Mouse (Mus musculus) heart, postnatal 14 days (tissue): ENCODE measurements at regions not wholly inside any gene's neighbourhood (a gene's known extent, or its start where the extent isn't known, plus 50 kb on each side); places are given as distances from the start of the nearest gene placed in this dataset.

Experiments
- DNase-seq, 2 experiments: peaks; one replicate each; pipeline ENCODE4 v3.0.0; 2021 to 2022
- intact Hi-C: fragments of 180-260 bp; cut with DNase I; formaldehyde crosslinking; loops from one replicate; pipeline ENCODE4 v1.15.1; 2025

DNA sequence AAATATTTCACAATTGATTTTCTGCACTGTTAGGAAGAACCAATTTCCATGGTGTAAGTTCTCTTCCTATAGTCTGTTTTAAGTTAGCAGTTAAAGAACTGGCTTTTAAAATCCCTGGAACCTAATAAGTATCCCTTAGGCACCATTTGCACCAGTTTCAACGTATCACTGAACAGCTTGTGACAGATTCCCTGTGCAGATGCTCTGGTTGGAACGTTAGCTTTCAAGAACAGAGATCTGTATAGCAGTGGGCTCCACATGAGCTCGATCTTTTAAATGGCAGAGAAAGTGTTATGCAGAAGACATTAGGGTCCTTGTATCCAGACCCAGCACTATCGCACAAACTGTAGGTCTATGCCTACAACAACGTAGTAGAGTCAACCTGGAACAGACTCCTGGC lies 52.6 kb upstream of the Aco1 start:
- DNase-seq = no peak
- intact Hi-C loops = no loop called here
